Mouse (Mus musculus): ENCODE results near the gene Ddn. TPM values are rescaled to one million over a fixed set of nuclear protein-coding genes. Genes with fewer than 3 reads are reported as not detected.

Ddn gene
- polyA plus RNA-seq, 1 experiment = 0.26 TPM

- Histone ChIP-seq H3K4me1 (replicated peaks; ENCODE audit: control insufficient read depth, insufficient read depth, low read length) (peaks cover 42% of the 10 kb centered on the region), H3K4me3 (ENCODE audit: control insufficient read depth, insufficient read depth, low read length) (no peak overlapping the region)
- 14% methylated on average over 6 of the region's 6 CpGs for WGBS
Measured at GRCm38 (mm10) chr15:98808651-98809134, 597 bp downstream of the Ddn start.

GRCm38 (mm10) chr15:98807895-98808650 lies 1.2 kb downstream of the Ddn start:
- under 1% methylated on average over 34 of the region's 34 CpGs for WGBS
- Histone ChIP-seq H3K27ac (ENCODE audit: control insufficient read depth, insufficient read depth, low read length) (no peak overlapping the region), H3K27me3 (ENCODE audit: control insufficient read depth, insufficient read depth, low read length) (peaks cover 35% of the 10 kb centered on the region), H3K4me1 (replicated peaks; ENCODE audit: control insufficient read depth, insufficient read depth, low read length) (peaks cover 42% of the 10 kb centered on the region), H3K36me3 (ENCODE audit: control insufficient read depth, insufficient read depth, low read length) (peaks cover 7% of the 10 kb centered on the region), H3K4me3 (ENCODE audit: control insufficient read depth, insufficient read depth, low read length) (peak overlapping the region; percentile 45)
- peak; percentile 51; the same call in 1 of the 2 replicates for TF ChIP-seq POLR2A (IDR thresholded peaks at IDR 0.05; ENCODE audit: control insufficient read depth, extremely low read depth, insufficient read depth, low read length, poor library complexity)
- no peak for TF ChIP-seq CTCF (IDR thresholded peaks at IDR 0.05; ENCODE audit: borderline replicate concordance, control insufficient read depth, extremely low read depth, insufficient read depth, low read length, poor library complexity)
- peak; percentile 68 for DNase-seq

More at GRCm38 (mm10) chr15:98808651-98809134, 597 bp downstream of the Ddn start:
- DNase-seq = no peak
- TF ChIP-seq POLR2A (IDR thresholded peaks at IDR 0.05; ENCODE audit: control insufficient read depth, extremely low read depth, insufficient read depth, low read length, poor library complexity) (no peak), CTCF (IDR thresholded peaks at IDR 0.05; ENCODE audit: borderline replicate concordance, control insufficient read depth, extremely low read depth, insufficient read depth, low read length, poor library complexity) (no peak)
- Histone ChIP-seq H3K27ac (ENCODE audit: control insufficient read depth, insufficient read depth, low read length) (no peak overlapping the region), H3K27me3 (ENCODE audit: control insufficient read depth, insufficient read depth, low read length) (peaks cover 29% of the 10 kb centered on the region), H3K36me3 (ENCODE audit: control insufficient read depth, insufficient read depth, low read length) (peaks cover 13% of the 10 kb centered on the region)

- no peak for DNase-seq
- peaks cover 42% of the 10 kb centered on the region for H3K4me1 ChIP-seq (replicated peaks; ENCODE audit: control insufficient read depth, insufficient read depth, low read length)
- TF ChIP-seq POLR2A (IDR thresholded peaks at IDR 0.05; ENCODE audit: control insufficient read depth, extremely low read depth, insufficient read depth, low read length, poor library complexity) (no peak), CTCF (IDR thresholded peaks at IDR 0.05; ENCODE audit: borderline replicate concordance, control insufficient read depth, extremely low read depth, insufficient read depth, low read length, poor library complexity) (no peak)
- H3K27ac ChIP-seq (ENCODE audit: control insufficient read depth, insufficient read depth, low read length) = no peak overlapping the region
- no peak overlapping the region; the same call in 1 of the 2 replicates for H3K4me3 ChIP-seq (ENCODE audit: control insufficient read depth, insufficient read depth, low read length)
- no peaks in the 10 kb centered on the region for H3K36me3 ChIP-seq (ENCODE audit: control insufficient read depth, insufficient read depth, low read length)
- peaks cover 36% of the 10 kb centered on the region for H3K27me3 ChIP-seq (ENCODE audit: control insufficient read depth, insufficient read depth, low read length)
- 3% methylated on average over 58 of the region's 58 CpGs for WGBS
Measured at GRCm38 (mm10) chr15:98806809-98807770, 2.2 kb downstream of the Ddn start.

- peaks cover 42% of the 10 kb centered on the region for H3K4me1 ChIP-seq (replicated peaks; ENCODE audit: control insufficient read depth, insufficient read depth, low read length)
- WGBS = 40% methylated on average over 30 of the region's 30 CpGs
- TF ChIP-seq POLR2A (IDR thresholded peaks at IDR 0.05; ENCODE audit: control insufficient read depth, extremely low read depth, insufficient read depth, low read length, poor library complexity) = no peak
- TF ChIP-seq CTCF (IDR thresholded peaks at IDR 0.05; ENCODE audit: borderline replicate concordance, control insufficient read depth, extremely low read depth, insufficient read depth, low read length, poor library complexity) = no peak
- H3K27ac ChIP-seq (ENCODE audit: control insufficient read depth, insufficient read depth, low read length) = no peak overlapping the region
- H3K4me3 ChIP-seq (ENCODE audit: control insufficient read depth, insufficient read depth, low read length) = no peak overlapping the region
- no peak for DNase-seq
- H3K27me3 ChIP-seq (ENCODE audit: control insufficient read depth, insufficient read depth, low read length) = peaks cover 36% of the 10 kb centered on the region
- H3K36me3 ChIP-seq (ENCODE audit: control insufficient read depth, insufficient read depth, low read length) = no peaks in the 10 kb centered on the region
Measured at GRCm38 (mm10) chr15:98806071-98806808, 3.0 kb downstream of the Ddn start.

GRCm38 (mm10) chr15:98805324-98806040 lies 3.8 kb downstream of the Ddn start:
- Histone ChIP-seq H3K27me3 (ENCODE audit: control insufficient read depth, insufficient read depth, low read length) (peaks cover 36% of the 10 kb centered on the region), H3K36me3 (ENCODE audit: control insufficient read depth, insufficient read depth, low read length) (no peaks in the 10 kb centered on the region), H3K4me3 (ENCODE audit: control insufficient read depth, insufficient read depth, low read length) (peak overlapping the region; percentile 13), H3K4me1 (replicated peaks; ENCODE audit: control insufficient read depth, insufficient read depth, low read length) (peaks cover 42% of the 10 kb centered on the region), H3K27ac (ENCODE audit: control insufficient read depth, insufficient read depth, low read length) (no peak overlapping the region)
- peak; percentile 41 for DNase-seq
- no peak for TF ChIP-seq POLR2A (IDR thresholded peaks at IDR 0.05; ENCODE audit: control insufficient read depth, extremely low read depth, insufficient read depth, low read length, poor library complexity)
- TF ChIP-seq CTCF (IDR thresholded peaks at IDR 0.05; ENCODE audit: borderline replicate concordance, control insufficient read depth, extremely low read depth, insufficient read depth, low read length, poor library complexity) = peak; percentile 27; the same call in 1 of the 2 replicates
- WGBS = 5% methylated on average over 64 of the region's 64 CpGs

Measured in thymus, adult 2 months (tissue).